Mouse (Mus musculus) CH12.LX (cell line): ENCODE data around the gene Parp9.

Experiments
- CHD2 ChIP-seq: IDR thresholded peaks from 2 replicates; pipeline ENCODE4 v1.6.1; 2011; ENCODE audit warnings: low read length, improper control_type of control experiment
- CTCF ChIP-seq, 2 experiments: IDR thresholded peaks in 1 of 2; conservative IDR thresholded peaks in 1 of 2; 2 replicates each; pipeline ENCODE4 v1.5.1; 2011 to 2012; ENCODE audit warnings: low read depth in 2 of 2, low read length in 2 of 2, improper control_type of control experiment in 1 of 2, inconsistent platforms in 1 of 2, mild to moderate bottlenecking in 1 of 2, moderate library complexity in 1 of 2
- ETS1 ChIP-seq: conservative IDR thresholded peaks from 2 replicates; pipeline ENCODE4 v1.6.1; 2012; ENCODE audit warnings: low read depth, mild to moderate bottlenecking, inconsistent platforms, low read length, improper control_type of control experiment, moderate library complexity
- HCFC1 ChIP-seq: IDR thresholded peaks from 2 replicates; pipeline ENCODE4 v1.6.1; 2012; ENCODE audit warnings: low read depth, mild to moderate bottlenecking, inconsistent platforms, low read length, improper control_type of control experiment
- MAFK ChIP-seq: IDR thresholded peaks from 2 replicates; pipeline ENCODE4 v1.6.1; 2011; ENCODE audit warnings: low read length, improper control_type of control experiment; ENCODE audit not compliant: insufficient replicate concordance
- MAX ChIP-seq: IDR thresholded peaks from 2 replicates; pipeline ENCODE4 v1.6.1; 2011; ENCODE audit warnings: low read length, improper control_type of control experiment
- MYC ChIP-seq: IDR thresholded peaks from 2 replicates; pipeline ENCODE4 v1.6.1; 2011; ENCODE audit warnings: low read depth, mild to moderate bottlenecking, improper control_type of control experiment, low read length
- POLR2A ChIP-seq: IDR thresholded peaks from 2 replicates; pipeline ENCODE4 v1.6.1; 2011; ENCODE audit warnings: low read depth, mild to moderate bottlenecking, improper control_type of control experiment, low read length
- TBP ChIP-seq: conservative IDR thresholded peaks from 2 replicates; pipeline ENCODE4 v1.6.1; 2011; ENCODE audit warnings: low read depth, low read length, improper control_type of control experiment
- USF1 ChIP-seq: IDR thresholded peaks from 2 replicates; pipeline ENCODE4 v1.6.1; 2014; ENCODE audit warnings: low read depth, mild to moderate bottlenecking, inconsistent platforms, low read length, improper control_type of control experiment
- ZC3H11A ChIP-seq: IDR thresholded peaks from 2 replicates; pipeline ENCODE4 v1.6.1; 2012; ENCODE audit warnings: low read depth, mild to moderate bottlenecking, inconsistent platforms, low read length, improper control_type of control experiment
- ZKSCAN1 ChIP-seq: IDR thresholded peaks from 2 replicates; pipeline ENCODE4 v1.6.1; 2012; ENCODE audit warnings: low read depth, inconsistent platforms, low read length, improper control_type of control experiment, borderline replicate concordance

DNA sequence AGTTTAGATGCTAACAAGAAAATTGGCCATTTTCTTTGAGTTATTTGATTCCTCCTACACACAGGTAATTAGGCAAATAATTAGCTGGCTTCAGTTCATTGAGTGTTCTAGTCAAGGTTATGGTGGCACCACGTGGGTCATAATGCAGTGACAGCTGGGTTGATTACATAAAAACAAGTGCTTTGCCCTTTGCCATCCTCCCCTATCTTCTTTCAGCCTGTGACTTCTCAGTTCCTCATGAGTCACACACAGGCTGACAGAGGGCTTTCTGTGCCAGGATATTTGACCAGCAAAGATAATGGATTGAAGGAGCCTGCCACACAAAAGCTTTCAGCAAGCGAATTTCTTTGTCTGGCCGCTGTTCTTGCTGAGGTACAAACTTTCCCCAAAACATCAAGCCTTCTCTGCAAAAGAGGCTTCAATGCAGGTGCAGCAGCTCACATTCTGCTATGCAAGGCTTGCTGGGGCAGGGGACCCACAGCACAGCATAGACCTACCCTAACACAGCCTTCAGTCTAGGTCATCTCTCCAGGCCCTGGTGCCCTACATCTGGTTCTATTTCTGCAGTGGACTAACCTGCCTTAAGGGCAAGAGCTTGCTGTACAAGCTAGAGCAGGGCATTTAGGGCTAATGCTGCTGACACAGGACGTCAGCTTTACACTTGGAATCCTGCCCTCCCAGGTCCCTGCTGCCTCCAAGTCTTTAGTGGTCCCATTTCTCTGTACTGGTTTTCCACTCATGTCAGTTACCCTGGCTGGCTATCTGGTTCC lies 30.7 kb upstream of the Parp9 start:
- TF ChIP-seq MAFK (no peak), CTCF (conservative IDR thresholded peaks at IDR 0.05 in 1 of 2, IDR thresholded peaks at IDR 0.05 in 1 of 2; ENCODE audit: low read depth in 2 of 2, low read length in 2 of 2) (no peak), CHD2 (no peak), HCFC1 (no peak), MAX (no peak), ZKSCAN1 (no peak), TBP (no peak), POLR2A (no peak), USF1 (no peak), MYC (no peak), ZC3H11A (no peak), ETS1 (no peak)
